Mouse (Mus musculus): ENCODE data around the gene Thg1l. TPM values are rescaled to one million over a fixed set of nuclear protein-coding genes. Genes with fewer than 3 reads are reported as not detected.

Thg1l gene
- total RNA-seq, 2 experiments from 2014 or later: 9.1 to 9.5 TPM

- no peak for DNase-seq (ENCODE audit: low spot score in 2 of 2)
Measured at GRCm38 (mm10) chr11:45929541-45929940, 25.8 kb downstream of the Thg1l start.

- no peak for DNase-seq (ENCODE audit: low spot score in 2 of 2)
Measured at GRCm38 (mm10) chr11:45927456-45927855, 27.8 kb downstream of the Thg1l start.

DNA sequence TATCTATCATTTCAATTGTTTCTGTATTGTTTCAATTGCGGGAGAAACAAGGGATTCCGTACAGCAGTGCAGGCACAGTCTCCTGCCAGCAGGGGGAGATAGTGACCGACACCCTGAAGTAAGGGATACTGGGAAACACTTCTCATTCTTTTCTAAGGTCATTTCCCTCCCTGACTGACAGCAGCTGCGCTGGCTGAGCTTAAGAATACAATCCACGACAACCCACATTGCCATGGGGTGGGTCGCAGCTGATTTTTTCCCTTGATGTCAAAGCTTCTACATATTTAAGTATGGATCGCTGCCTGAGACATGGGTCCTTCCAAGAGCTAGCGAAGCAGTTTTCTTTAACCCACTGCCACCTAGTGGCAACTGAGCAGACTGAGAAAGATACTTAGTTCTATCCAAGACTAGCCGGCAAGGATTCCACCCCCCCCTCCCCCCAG lies 28.6 kb downstream of the Thg1l start:
- DNase-seq (ENCODE audit: low spot score in 2 of 2): peak; percentile 79 to 82

- DNase-seq (ENCODE audit: low spot score in 2 of 2): no peak
Measured at GRCm38 (mm10) chr11:45925436-45925835, 29.9 kb downstream of the Thg1l start.

DNA sequence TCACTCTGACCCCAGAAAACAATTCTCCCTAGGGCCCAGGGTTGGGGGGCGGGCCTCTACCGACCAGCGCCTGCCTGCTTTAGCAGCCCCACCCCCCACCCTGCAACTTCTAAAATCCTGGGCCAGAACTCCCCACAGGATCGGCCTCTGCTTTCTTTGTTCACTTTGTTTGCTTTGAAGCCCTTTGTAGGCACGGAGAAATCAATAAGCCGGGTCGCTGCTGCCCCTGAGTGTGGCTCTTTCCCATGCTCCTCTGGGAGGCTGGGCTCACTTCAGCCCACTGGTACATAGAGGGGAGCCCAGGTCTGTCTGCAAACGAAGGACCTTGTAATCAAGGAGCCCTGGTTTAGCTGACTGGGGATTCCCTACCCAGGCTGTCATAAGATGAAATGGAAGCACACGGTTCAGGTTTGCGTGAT lies 33.8 kb downstream of the Thg1l start:
- no peak for DNase-seq (ENCODE audit: low spot score in 2 of 2)

DNA sequence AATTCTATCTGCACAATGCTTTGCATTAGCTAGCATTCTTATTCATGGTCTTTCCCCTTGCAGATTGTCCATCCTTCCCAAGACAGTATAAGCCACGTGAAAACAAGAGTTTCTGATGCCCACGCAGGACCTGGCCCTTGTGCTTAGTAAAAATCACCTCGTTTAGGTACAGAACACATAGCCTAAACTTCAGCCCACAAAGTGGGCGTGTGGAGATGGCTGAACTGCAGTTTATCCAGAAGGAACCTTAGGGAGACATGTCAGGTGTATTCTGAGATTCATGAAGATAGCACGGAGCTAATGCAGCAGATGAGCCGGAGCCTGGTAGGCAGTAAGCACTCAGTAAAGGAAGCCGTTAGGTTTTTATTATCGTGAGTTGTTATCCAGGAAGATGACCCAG lies 34.3 kb downstream of the Thg1l start:
- DNase-seq (ENCODE audit: low spot score in 2 of 2): no peak

- no peak for DNase-seq (ENCODE audit: low spot score in 2 of 2)
Measured at GRCm38 (mm10) chr11:45918836-45919235, 36.5 kb downstream of the Thg1l start.

DNA sequence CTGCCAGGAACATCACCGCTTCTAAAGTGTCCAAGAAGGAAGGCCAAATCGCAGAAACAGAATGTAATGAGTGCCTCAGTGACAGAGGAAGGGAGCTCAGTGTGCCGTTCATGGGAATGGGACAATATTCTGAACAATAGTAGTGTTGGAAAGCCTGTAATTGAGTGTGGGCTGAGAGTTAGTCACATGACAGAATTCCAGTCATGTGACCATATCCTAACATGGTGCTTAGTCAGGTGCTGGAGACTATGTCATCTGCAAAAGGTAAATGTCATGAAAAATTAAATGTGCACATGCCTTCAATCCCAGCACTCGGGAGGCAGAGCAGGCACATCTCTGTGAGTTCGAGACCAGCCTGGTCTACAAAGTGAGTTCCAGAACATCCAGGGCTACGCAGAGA lies 37.3 kb downstream of the Thg1l start:
- DNase-seq (ENCODE audit: low spot score in 2 of 2): no peak

GRCm38 (mm10) chr11:45916196-45916595 lies 39.1 kb downstream of the Thg1l start:
- no peak for DNase-seq (ENCODE audit: low spot score in 2 of 2)

- DNase-seq (ENCODE audit: low spot score in 2 of 2): no peak
Measured at GRCm38 (mm10) chr11:45910701-45911100, 44.6 kb downstream of the Thg1l start.

- no peak for DNase-seq (ENCODE audit: low spot score in 2 of 2)
Measured at GRCm38 (mm10) chr11:45908894-45909293, 46.4 kb downstream of the Thg1l start.

GRCm38 (mm10) chr11:45908070-45908469 lies 47.2 kb downstream of the Thg1l start:
- no peak for DNase-seq (ENCODE audit: low spot score in 2 of 2)

- DNase-seq (ENCODE audit: low spot score in 2 of 2): no peak
Measured at GRCm38 (mm10) chr11:45907301-45907700, 48.0 kb downstream of the Thg1l start.

- no peak for DNase-seq (ENCODE audit: low spot score in 2 of 2)
Measured at GRCm38 (mm10) chr11:45906109-45906786, 49.0 kb downstream of the Thg1l start.

DNA sequence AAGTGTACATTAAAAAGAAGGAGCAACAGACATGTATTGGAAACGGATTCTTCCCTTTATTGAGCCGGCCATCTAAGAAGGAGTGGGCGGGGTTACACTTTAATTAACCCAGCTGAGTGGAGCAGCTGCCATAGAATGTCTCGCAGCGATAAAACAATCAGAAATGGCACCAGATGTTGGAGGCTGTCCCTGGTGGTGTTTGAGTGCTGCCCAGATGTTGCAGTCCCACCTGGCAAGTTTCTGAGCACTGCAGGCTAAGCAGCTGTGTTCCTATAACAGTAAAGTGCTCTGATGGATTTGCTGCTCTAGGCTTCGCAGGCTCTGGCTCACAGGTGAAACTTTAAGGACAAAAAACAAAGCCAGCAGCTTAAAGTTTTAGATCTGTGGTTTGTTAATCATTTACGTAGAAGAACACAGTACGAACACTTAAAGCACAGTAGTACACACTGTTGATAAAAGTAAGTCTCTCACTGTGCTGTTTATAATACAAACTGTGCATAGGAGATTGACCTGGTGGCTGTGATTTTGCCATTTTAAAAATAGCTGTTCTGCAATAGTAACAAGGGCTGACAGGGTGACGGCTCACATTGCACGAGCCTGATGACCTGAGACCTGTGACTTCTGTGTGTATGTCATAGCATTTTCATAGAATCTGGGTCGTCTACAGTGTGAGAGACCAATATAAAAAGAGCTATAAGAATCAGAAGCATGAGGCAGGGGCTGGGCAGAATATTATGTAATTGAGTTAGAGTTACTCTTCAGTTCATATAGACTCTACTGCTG lies 54.9 kb downstream of the Thg1l start:
- DNase-seq (ENCODE audit: low spot score in 2 of 2): no peak

DNA sequence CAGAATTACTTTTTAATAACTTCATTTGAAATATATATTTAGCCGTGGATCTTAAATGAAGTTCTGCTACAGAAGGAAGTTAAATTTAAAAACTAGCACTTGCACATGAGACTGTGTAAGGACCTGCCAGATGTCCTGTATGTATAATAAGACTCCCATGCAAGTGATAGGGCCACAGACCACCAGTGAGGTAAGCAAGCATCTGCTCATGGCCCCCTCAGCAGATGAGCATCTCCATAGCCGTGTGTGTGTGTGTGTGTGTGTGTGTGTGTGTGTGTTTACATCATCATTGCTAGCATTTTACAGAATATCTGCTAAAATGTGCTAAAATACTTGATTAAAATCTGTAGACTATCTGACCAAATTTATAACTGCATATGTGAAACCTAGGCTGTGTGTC lies 57.9 kb downstream of the Thg1l start:
- no peak for DNase-seq (ENCODE audit: low spot score in 2 of 2)

Other genes starting within 250 kb of the Thg1l start
- 10 to 100 TPM; 51.7 to 56.8 TPM for gene Clint1, start 103.4 kb downstream of the Thg1l start, total RNA-seq (2021)
- gene Lsm11, start 10.6 kb downstream of the Thg1l start, total RNA-seq (2021): 10 to 100 TPM; 19.8 TPM
- gene Sox30, start 24.8 kb upstream of the Thg1l start, total RNA-seq (2021): under 1 TPM; 0.19 to 0.21 TPM
- 1 to 10 TPM; 1.3 to 1.7 TPM for gene Gm12166, start 96.8 kb upstream of the Thg1l start, total RNA-seq (2021)
- gene Adam19, start 100.5 kb upstream of the Thg1l start, total RNA-seq (2021): 10 to 100 TPM; 12.8 to 16.1 TPM
- 1 to 10 TPM; 1.1 to 1.5 TPM for gene Nipal4, start 211.0 kb upstream of the Thg1l start, total RNA-seq (2021)